Mouse (Mus musculus): ENCODE data around the gene Nol4l. TPM values are rescaled to one million over a fixed set of nuclear protein-coding genes. Genes with fewer than 3 reads are reported as not detected.
"Not testable (repeated sequence)": the region's sequence is repeated elsewhere in the genome, so short reads cannot be mapped to it uniquely, and the experiment has no call there.

Nol4l gene
- polyA plus RNA-seq, 1 experiment: 24.3 TPM

DNA sequence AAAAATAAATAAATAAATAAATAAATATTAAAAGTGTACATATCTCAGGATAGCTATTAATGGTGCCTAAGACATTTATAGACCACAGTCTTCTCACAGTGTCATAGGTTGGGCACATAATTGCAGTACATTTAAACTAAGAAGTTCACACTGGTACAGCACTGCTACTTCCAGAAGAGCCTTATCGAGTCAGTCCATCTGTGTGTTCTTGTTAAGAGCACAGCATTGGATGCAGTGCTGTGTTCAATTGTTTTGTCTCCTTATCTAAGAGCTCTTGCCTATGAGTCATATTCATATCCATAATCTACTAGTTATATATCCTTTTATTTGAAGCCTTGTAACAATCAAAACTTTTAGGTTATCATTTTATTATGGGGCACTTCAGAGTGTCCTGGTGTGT is 149.3 kb downstream of the Nol4l start:
- peaks cover 2% of the 10 kb centered on the region; the same call in 1 of the 2 replicates for H3K4me1 ChIP-seq (ENCODE audit: control insufficient read depth, insufficient read depth, low read length)
- H3K27ac ChIP-seq (ENCODE audit: insufficient read depth, low read length): no peak overlapping the region
- no peak overlapping the region for H3K4me3 ChIP-seq (replicated peaks; ENCODE audit: insufficient read depth, low read depth, low read length)
- no peak for DNase-seq
- H3K27me3 ChIP-seq (ENCODE audit: control insufficient read depth, insufficient read depth, low read length): no peaks in the 10 kb centered on the region
- TF ChIP-seq POLR2A (IDR thresholded peaks at IDR 0.05; ENCODE audit: borderline replicate concordance, insufficient read depth, low read length) (no peak), CTCF (IDR thresholded peaks at IDR 0.05; ENCODE audit: borderline replicate concordance, insufficient read depth, low read depth, low read length) (no peak)
- WGBS: 91% methylated on average over 1 of the region's 1 CpGs

DNA sequence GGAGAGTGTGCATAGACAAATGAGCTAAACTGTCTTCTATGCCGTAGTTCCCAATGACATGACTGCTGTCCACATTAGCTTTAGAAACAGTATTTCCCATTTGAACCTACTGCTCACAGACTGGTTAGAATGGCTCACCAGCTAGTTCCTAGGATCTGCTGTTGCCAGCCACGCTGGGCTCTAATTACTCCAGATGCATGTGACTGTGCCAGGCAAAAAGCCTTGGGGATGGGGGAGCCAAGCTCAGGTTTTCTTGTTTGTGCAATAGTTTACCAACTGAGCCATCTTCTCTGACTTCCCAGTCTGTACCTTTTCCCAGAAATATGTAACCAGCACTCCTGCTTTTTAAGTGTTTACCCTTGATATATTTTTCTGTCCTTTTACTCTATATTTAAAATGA is 154.4 kb downstream of the Nol4l start:
- TF ChIP-seq CTCF (IDR thresholded peaks at IDR 0.05; ENCODE audit: borderline replicate concordance, insufficient read depth, low read depth, low read length): no peak
- no peak for TF ChIP-seq POLR2A (IDR thresholded peaks at IDR 0.05; ENCODE audit: borderline replicate concordance, insufficient read depth, low read length)
- H3K4me1 ChIP-seq (ENCODE audit: control insufficient read depth, insufficient read depth, low read length): peaks cover 6% of the 10 kb centered on the region; the same call in 1 of the 2 replicates
- no peaks in the 10 kb centered on the region for H3K27me3 ChIP-seq (ENCODE audit: control insufficient read depth, insufficient read depth, low read length)
- H3K27ac ChIP-seq (ENCODE audit: insufficient read depth, low read length): no peak overlapping the region
- 68% methylated on average over 2 of the region's 2 CpGs for whole genome bisulfite sequencing
- DNase-seq: no peak
- H3K4me3 ChIP-seq (replicated peaks; ENCODE audit: insufficient read depth, low read depth, low read length): no peak overlapping the region

DNA sequence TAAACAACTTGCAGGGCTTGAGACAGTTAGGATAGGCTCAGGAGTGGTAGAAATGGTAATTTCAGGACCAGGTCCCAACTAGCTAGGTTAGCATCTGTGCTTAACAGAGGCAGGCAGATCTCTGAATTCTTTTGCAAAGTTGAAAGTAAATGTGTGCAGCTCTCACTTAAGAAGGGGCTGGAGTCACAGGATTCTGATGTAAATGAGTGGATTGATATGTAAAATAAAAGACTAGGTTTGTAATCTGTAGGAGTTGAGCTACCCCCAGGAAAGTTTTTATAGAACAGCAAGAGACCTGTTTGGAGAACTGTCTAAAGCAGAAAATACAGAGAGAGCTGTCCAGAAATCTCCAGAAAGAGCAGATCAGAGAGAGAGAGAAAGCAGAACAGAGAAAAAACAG is 158.9 kb downstream of the Nol4l start:
- TF ChIP-seq POLR2A (IDR thresholded peaks at IDR 0.05; ENCODE audit: borderline replicate concordance, insufficient read depth, low read length): no peak
- no peak for TF ChIP-seq CTCF (IDR thresholded peaks at IDR 0.05; ENCODE audit: borderline replicate concordance, insufficient read depth, low read depth, low read length)
- Histone ChIP-seq H3K27ac (ENCODE audit: insufficient read depth, low read length) (no peak overlapping the region), H3K4me1 (ENCODE audit: control insufficient read depth, insufficient read depth, low read length) (peaks cover 4% of the 10 kb centered on the region; the same call in 1 of the 2 replicates), H3K4me3 (replicated peaks; ENCODE audit: insufficient read depth, low read depth, low read length) (no peak overlapping the region), H3K27me3 (ENCODE audit: control insufficient read depth, insufficient read depth, low read length) (no peaks in the 10 kb centered on the region)
- DNase-seq: no peak

DNA sequence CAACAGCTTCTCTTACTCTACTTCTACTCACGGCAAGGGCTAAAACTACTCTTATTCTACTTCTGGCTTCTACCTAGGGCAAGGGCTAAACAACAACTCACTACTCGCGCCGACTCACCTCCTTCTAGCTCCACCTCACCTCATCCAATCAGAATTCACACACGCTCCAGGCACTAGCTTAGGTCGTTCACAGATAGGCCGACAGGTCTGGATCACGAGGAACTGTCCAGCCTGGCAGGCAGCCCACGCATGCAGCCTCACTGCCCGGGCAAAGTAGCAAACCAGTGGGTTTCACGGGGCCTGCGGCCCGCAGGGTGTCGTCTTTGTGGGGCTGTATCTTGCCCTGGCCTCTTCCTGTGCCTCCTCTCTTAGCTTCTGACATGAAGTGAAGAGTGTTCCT is 165.2 kb downstream of the Nol4l start:
- 77% methylated on average over 14 of the region's 14 CpGs for whole genome bisulfite sequencing
- not testable (repeated sequence) for H3K27ac ChIP-seq (ENCODE audit: insufficient read depth, low read length); H3K27me3 ChIP-seq (ENCODE audit: control insufficient read depth, insufficient read depth, low read length); H3K4me1 ChIP-seq (ENCODE audit: control insufficient read depth, insufficient read depth, low read length); DNase-seq; H3K4me3 ChIP-seq (replicated peaks; ENCODE audit: insufficient read depth, low read depth, low read length)

DNA sequence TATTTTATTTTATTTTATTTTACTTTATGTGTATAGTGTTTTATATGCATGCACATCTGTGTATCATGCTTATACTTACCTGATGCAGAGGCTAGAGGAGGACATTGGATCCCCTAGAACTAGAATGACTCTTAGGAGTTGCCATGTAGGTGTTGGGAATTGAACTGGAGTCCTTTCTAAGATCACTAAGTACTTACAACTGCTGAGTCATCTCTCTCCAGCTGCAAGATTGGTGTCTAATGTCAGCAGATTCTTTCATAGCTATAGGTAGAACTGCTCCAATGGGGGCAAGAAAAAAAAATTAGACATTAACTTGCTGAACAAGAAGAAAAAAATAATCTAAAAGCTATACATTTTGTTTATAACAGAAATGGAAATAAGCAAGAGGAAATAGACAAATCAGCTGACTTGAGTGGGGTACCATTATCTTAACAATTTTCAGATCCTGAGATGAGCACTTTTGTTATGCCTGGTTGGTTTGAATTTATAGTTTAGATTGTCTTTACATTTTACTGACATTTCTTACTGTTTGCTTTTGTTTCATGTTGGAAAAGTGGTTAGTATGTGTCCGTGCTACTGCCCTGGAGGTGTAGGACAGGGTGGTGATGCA is 168.6 kb downstream of the Nol4l start:
- 93% methylated on average over 1 of the region's 1 CpGs for WGBS
- no peaks in the 10 kb centered on the region for H3K27me3 ChIP-seq (ENCODE audit: control insufficient read depth, insufficient read depth, low read length)
- H3K4me3 ChIP-seq (replicated peaks; ENCODE audit: insufficient read depth, low read depth, low read length): no peak overlapping the region

More for the DNA sequence above, 168.6 kb downstream of the Nol4l start:
- H3K4me1 ChIP-seq (ENCODE audit: control insufficient read depth, insufficient read depth, low read length): no peaks in the 10 kb centered on the region
- H3K27ac ChIP-seq (ENCODE audit: insufficient read depth, low read length): no peak overlapping the region
- DNase-seq: no peak
- TF ChIP-seq POLR2A (IDR thresholded peaks at IDR 0.05; ENCODE audit: borderline replicate concordance, insufficient read depth, low read length) (no peak), CTCF (IDR thresholded peaks at IDR 0.05; ENCODE audit: borderline replicate concordance, insufficient read depth, low read depth, low read length) (no peak)

Other genes starting within 250 kb of the Nol4l start
- gene Kif3b, start 238.6 kb downstream of the Nol4l start, polyA plus RNA-seq (2012; rRNA removed): 26.0 and 27.1 TPM in 2 replicates
- gene Asxl1, start 184.1 kb downstream of the Nol4l start, polyA plus RNA-seq (2012; rRNA removed): 20.5 and 21.8 TPM in 2 replicates
- not detected in 2 replicates for gene 4930404H24Rik, start 37.2 kb downstream of the Nol4l start, polyA plus RNA-seq (2012; rRNA removed)
- 30.2 and 32.5 TPM in 2 replicates for gene Commd7, start 102.8 kb upstream of the Nol4l start, polyA plus RNA-seq (2012; rRNA removed)
- 1.6 and 2.6 TPM in 2 replicates for gene Dnmt3b, start 119.5 kb upstream of the Nol4l start, polyA plus RNA-seq (2012; rRNA removed)
- gene Dnmt3c, start 166.7 kb upstream of the Nol4l start, polyA plus RNA-seq (2012; rRNA removed): 0.06 and 0.10 TPM in 2 replicates
- 19.6 and 22.8 TPM in 2 replicates for gene Mapre1, start 211.3 kb upstream of the Nol4l start, polyA plus RNA-seq (2012; rRNA removed)
- gene Efcab8, start 250.0 kb upstream of the Nol4l start, polyA plus RNA-seq (2012; rRNA removed): 0.23 and 0.29 TPM in 2 replicates

Measured in cerebellum, adult 2 months (tissue).